Mouse (Mus musculus) CD8-positive naive resting alpha-beta T cell, adult 2 months (primary cell): ENCODE data around the gene Ap4b1.
"Not testable (repeated sequence)": the region's sequence is repeated elsewhere in the genome, so short reads cannot be mapped to it uniquely, and the experiment has no call there.

Experiments used
- DNase-seq, 2 experiments: peaks; one replicate each; pipeline ENCODE4 v3.0.0; 2022; ENCODE audit warnings: low read depth in 2 of 2, low spot score in 2 of 2

Ap4b1 gene

DNA sequence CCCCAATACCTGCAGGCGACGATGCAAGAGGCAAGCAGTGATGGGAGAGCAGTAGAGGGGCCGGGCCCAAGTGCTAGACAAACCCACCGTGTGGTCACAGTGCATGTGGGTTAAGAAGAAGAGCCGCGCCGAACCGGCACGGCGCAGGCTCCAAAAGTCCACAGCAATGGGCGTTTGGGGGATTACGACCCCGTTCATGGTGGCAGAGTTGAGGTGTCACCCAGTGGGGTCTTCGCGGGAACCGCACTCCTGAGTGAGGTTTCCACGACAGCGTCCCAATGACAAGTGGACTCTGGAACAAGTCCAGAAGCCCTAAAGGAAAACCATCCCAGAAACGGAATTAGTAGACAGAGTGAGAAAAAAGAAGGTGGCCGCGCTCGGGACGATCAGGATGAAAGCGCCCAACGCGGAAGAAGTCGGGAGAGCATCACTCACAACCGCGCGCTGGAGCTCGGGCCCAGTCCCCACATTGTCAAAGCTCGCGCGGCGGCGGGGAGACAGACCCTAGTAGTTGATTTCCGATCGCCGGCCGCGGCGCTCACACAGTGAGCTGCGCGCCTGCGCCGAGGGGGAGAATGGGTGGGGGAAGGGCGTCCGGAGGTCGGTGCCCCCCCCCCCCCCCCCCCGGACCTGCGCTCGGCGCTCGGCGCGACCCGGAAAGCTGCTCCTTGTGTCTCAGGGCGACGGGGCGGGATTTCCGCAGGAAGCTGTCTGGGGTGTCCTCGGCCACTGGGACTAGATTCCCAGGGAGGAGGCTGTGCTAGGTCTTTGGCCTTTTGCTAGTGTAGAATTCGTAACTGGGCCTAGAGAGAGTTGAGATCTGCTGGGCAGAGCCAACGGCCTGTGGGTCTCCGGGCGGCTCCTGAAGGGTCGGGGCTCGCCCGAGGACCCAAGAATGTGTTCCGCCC, at the start of gene Ap4b1, which contains the start of the genes Dclre1b and Gm43064:
TSS of gene Ap4b1 (plus strand) at position 630 of the 908 bp plus-strand sequence.
TSS of gene Dclre1b (minus strand) at position 554 of the 908 bp plus-strand sequence.
TSS of gene Gm43064 (plus strand) at position 683 of the 908 bp plus-strand sequence.
- DNase-seq, result peak; percentile 84 to 87

DNA sequence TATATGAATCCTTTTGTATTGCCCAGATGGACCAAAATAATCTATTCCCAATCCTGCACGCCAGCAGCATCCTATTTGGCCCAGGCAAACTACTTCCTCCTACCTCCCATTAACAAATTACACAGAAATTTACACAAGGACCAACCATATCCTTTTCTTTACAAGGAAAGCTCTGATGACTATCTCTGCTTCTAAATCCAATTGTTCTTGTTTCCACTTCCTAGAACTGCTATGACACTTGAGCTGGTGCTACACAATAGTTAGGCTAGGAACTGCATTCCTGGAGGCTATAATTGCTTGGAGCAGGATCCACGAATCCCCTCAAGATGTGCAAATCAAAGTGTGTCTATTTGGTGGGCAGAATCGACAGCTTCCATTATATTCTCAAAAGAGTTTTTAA, 42.5 kb upstream of the Ap4b1 start:
- DNase-seq, result no peak

DNA sequence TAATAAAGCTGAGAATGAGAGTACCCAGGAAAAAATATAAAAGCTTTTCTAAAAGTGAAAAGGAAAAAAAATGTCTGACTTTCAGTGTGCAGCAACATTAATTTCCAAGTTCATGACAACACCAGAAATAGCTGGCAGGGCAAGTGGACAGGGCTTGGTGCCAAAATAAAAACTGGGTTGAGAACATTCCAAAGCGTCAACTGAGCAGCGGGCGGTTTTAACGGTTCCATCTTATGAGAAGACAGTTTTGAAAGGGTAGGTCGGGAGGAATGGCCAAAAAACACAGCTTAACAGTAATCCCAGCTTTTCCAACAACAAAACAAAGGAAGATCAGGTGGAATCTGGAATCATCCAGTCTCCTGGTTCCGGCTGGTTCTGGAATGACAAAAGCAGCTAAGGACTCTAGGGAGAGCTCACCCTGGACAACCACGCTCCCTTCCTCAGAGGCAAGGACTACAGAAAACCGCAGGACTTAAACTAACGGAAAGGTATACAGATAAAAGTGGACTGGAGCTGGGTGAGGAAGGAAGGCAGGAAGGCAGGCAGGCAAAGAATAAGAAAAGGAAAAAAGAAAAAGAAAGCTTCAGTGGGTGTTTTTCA, 37.7 kb upstream of the Ap4b1 start:
- no peak for DNase-seq

DNA sequence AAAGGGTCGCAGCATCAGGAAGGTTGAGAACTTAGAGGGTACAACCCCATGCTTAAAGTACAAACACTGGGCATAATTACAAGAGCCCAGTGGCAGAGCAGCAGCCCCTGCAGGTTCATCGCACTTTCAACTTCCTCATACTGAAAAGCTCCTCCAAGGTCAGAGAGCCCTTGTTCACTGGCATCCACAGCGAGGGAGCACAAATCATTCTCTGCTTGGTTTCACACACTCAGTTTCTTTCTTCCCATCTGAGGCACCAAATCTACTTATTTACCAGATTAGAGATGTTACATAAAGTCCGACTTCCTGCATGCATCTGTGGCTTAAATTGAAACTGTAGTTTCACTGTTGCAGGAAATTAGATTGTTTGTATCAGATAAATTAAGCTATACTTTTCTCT, 36.5 kb upstream of the Ap4b1 start:
- DNase-seq, result peak in 1 of 2 experiments; percentile 15

DNA sequence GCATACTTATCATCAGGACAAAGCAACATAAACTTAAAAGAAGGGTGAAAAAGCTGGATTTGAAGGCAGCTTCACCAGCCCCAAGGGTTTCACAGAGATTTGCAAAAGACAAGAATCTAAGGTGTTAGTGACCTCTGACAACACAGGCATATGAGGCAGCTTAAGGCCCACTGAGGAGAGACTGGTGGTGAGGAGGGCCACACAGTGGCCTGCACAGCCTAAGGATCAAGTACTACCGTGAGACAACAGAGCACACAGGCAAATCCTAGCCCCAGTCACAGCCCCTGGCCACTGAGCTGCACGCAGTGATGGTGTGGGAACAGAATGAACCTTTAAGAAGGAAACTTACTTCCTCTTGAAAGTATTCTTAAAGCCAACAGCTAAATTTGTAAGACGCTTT, 35.8 kb upstream of the Ap4b1 start:
- no peak for DNase-seq

DNA sequence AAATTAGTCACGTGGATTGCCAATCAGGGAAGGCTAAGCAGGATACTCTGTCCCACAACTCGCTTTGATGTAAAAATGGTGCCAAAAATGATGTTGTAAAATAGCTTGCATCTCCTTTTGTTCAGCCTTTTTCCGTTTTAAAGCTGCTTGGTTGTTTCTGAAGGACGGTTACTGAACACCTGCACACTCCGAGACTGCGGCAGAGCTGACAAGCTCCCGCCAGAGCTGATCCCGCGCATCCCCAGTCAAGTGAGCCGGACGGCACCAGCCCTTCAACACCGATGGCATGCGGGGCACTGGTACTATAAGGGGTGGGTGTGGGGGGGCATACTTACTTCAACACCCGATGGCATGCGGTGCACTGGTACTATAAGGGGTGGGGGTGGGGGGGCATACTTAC, 35.3 kb upstream of the Ap4b1 start:
- DNase-seq, result no peak

DNA sequence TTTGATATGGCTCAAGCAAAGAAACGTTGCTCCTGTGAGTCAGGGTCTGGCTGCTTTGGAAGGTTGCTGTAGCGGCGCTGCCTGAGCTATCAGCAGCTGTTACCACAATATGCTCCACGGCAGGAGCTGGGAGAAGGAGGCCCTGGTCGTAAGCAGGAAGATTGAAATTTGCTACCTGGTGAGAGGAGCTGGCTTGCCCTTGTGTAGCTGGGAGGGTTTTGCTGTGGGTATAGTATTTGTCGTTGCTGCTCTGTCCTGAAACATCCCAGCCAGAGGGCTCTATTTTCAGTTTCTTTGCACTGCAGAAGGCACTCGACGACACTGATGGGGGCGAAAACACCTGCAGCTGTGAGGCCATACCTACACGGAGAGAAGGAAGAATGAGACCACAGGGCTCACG, 31.4 kb upstream of the Ap4b1 start:
- DNase-seq, result no peak

DNA sequence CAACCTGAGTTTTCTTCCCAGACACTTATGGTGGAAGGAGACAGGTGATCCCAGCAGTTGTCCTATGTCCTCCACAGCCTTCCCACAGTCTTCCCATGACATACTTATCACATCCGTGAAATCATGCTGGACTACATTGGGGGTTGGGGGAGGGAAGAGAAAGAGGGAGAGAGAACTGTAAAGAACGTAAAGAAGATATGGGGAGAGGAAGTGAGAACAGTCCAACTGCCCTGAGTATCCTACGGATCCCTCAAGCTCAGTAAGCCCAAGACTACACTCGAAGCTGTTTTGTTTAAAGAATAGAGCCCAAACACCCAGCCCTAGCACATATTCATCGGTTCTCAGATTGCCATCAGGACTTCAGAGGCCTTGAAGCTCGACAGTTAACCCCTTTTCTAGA, 30.7 kb upstream of the Ap4b1 start:
- DNase-seq, result no peak

DNA sequence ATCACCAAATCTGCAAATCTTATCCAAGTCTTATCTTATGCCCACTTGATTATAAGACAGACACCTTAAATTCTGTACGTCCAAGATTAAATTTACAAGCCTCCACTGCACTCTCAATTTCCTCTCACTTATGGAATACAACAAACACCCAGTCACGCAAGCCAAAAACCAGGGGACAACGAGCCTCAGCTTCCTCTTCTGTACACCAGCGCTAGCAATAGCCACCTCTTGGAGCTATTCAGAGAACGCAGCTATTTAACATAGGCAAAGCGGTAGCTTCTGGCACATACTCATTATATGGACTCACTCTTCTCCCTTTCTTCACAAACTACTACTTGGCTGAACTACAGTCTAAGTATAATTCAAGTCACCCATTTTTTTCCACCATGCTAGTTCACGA, 30.1 kb upstream of the Ap4b1 start:
- no peak for DNase-seq

DNA sequence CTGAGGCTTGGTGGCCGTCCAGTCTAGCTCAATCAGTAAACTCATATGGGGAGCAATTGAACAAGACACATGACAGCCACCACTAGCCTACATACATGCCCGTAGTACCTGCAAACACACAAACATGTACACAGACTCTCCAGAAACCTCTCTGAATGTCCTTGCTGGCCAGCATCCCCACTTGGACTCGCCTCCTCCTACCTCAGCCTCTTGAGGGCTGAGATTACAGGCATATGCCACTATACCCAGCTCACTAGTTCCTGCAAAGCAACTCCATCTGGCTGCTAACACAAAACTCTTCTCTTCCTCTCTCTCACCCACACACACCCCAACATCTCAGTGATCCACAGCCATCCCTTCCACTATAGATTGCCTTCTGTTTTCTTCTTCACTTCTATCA, 29.0 kb upstream of the Ap4b1 start:
- DNase-seq, result no peak

DNA sequence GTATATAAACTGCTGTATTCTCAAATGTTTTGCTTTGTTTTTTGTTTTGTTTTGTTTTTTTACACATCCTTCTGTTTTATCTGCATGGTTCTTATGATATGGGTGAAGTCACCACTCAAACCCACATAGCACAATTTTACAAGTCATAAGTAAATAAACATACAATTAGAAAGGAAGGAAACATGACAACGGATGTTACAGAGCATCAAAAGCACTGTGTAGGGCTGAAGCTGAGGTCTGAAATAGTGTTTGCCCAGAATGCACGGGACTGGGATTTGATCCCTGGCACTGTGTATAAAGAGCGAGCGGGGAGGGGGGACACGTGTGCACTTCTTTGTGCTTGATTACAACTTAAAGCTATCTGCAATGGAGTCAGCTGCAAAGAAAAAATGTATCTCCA, 28.5 kb upstream of the Ap4b1 start:
- DNase-seq, result no peak

DNA sequence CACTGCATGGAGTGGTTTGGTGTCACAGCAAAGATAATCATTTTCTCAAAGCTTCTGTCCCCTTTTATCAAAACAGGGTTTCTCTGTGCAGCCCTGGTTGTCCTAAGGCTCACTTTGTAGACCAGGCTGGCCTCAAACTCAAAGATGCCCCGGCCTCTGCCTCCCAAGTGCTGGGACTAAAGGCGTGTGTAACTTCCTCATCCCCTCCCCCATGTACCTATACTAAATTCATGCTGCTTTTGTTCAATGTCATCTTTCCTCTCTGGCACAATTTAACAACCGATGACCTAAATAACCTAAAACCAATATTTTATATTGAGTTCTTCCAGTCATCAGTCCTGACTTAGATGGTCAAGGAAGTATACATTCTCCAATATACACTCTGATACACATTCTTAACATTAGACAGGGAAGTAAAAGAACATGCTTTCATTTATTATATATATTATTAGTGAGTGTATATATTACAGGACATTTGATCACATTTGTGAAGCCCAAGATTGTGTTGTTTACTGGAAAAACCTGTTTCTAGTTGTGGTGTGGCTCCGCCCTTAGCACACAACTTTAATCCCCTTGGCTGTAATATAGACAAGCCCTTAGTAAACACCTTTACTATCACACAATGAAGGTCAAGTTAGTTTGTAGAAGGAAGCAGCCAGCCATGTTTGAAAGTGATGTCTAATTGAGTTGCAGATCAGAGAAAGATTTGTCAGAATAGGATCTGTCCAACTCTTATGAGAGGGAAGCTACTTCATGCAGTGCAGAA, 26.3 kb upstream of the Ap4b1 start:
- no peak for DNase-seq

DNA sequence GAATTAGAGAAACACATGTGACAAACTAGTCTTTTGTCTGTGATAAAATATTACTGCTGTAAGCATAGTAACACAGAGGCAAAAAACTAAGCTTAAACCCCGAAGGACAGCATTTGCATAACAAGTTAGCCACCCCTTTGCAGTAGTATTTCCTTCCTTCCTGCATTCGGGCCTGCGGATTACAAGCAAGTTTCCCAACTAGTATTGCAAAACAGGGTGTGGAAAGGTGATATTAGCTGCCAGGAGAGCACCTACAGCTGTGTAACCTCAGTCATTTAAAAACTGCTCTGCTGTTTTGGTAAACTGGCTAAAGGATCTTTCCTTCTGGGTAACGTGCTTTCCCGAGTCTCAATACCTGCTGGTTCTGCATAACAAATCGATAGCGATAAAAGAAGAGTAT, 22.1 kb upstream of the Ap4b1 start:
- no peak for DNase-seq

DNA sequence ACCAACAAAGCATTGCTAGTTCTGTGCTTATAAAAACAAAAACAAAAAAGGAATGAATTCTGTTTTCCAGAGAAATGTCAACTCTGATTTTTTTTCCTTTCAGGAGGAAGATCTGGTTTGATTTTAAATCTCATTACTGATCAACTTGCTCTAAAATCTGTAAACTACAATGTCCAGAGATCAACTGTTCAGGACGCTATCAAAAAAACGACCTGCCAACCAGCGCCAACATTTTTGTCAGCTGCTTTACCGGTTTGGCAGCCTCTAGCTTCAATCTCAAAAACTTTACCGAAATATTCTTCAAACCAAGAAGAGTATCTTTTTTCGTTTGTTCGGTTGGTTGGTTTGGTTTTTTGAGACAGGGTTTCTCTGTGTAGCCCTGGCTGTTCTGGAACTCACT, 20.2 kb upstream of the Ap4b1 start:
- no peak for DNase-seq

DNA sequence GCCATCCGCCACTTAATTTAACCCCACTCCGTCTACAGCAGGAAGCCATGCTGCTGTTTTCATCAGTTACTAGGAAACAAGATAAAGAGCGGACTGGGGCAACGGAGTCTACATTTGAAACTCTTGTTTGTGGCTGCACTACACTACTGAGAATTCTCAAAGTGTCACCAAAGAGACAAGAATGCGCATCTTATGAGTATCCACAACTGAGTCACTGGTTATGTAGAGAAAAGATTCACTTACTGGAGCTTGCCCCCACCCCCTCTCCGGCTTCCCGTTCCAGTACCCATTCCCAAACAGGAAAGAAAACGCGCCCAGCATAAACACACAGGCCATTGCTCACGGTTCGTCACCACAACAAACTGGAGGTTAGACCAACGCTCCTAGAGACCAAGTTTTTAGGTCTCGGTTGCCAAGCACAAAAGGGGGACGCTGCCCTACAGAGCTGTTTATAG, 19.4 kb upstream of the Ap4b1 start:
- peak; percentile 48 to 59 for DNase-seq

DNA sequence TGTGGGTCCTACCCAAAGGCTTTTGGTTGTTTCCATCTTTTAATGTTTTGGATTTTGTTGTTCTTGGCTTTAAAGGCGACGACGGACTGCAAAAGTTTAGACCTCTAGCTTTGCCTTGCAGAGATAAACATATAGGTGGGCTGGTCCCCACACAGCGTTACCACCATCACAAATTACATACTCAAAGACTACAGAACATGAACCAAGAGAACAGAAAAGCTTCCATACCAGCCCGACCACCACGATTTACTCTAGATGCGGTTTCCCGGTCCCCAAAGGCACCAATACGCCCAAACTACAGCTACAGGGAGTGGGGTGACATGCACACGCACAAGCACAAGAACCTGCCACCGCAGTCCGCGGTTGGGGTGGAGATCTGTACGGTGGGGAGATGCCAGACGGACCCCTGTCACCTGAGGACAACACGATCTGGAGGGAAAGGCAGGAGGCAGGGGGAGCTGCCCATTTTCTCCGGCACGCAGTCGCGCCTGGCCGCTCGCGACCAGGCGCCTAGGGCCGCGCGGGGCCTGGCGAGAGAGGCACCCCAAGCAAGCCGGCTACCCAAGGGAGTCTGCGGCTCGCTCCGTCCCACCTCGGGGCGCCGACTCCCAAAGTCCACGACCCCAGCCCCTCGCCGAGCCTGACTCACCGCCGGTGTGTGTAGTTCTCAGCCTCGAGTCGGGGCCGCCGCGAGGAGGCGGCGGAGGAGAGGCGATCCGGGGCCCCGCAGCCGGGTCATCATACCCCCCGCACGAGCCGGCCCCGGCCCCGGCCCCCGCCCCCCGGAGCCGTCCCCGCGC, 18.8 kb upstream of the Ap4b1 start:
- DNase-seq, result peak; percentile 30 to 31

DNA sequence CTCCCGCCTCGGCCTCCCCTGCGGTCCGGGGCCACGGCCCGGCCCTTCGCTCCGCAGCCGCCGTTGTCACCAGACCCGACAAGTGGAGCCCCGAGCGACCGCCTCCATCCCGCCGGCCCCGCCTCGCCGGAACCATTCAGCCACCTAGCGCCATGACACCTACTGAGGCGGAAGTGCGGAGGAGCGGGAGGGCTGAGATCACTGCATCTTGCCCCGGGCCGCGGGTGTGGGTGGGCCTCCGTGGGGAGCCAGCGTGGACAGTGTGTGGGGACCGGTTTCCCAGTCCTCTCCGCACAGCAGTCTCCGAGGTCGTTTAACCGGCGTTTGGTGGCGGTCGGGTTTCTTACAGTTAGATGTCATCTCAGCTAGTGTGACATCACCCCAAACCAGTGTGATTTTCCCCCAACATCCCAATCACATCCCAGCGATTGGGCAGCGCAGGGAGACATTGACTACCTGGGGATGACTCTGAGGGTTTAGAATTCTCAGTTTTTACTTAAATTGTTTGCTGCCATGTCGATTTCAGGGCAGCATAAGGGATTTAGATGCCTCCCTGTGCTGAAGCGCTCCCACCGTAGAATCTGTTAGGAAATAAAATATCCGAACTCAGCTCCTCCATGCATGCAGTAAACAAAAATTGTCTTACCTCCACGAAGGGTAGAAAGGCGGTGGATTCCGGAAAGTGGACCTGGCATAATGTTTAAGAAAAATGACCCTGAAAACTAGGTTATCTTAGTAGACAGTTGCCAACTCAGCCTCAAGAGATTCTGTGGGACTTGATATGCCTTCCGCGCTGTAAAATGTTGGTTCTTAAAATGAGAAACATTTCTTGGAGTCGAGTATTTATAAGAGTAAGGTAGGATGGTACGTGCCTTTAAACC, 17.9 kb upstream of the Ap4b1 start, which contains the start of gene Hipk1:
TSS of gene Hipk1 (minus strand) at position 334 of the 881 bp plus-strand sequence.
- DNase-seq, result peak; percentile 89 to 90

DNA sequence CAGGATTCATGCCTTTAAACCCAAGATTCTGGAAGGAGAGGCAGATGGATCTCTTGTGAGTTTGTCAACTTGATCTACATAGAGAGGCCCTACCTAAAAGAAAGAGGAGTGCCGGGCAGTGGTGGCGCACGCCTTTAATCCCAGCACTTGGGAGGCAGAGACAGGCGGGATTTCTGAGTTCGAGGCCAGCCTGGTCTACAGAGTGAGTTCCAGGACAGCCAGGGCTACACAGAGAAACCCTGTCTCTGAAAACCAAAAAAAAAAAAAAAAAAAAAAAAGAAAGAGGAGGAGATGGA, 17.3 kb upstream of the Ap4b1 start:
- DNase-seq, result not testable (repeated sequence)

DNA sequence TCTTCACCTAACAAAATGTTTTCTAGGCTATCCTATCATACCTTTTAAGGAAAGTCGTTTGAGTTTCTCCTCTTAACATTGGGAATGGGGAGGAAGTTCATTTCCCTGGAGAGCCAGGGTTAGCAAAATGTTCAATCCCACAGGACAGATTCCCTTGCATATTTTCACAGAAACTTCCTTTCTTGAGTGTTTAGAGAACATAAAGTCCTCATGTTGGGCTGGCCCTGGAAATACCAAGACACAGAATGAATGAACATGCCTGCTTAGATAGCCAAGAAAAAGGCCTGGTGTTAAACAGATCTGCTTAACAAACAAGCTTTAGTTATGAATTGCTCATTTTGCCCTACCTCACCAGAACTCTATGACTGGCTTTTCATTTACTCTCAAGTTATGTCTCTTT, 16.8 kb upstream of the Ap4b1 start:
- no peak for DNase-seq

DNA sequence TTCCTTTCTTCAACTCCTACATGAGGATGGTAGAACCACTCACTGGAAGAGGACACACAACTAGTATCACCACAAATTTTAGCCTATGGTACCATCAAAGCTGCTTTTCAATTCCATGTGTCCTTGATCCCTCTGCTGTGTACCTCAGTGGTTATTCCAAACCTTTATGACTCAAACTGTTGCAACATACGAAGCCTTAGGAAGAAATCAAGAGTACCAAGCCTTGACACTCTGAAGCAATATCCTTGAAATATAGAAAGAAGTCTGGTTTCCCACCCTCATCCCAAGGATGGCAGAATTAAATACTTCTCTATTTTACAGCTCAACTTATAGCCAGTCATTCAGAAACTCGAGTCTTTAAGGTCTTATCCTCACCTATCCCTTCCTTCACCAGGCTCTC, 12.9 kb upstream of the Ap4b1 start:
- DNase-seq, result no peak
